Mouse (Mus musculus) yolk sac, embryonic 10.5 days (tissue): ENCODE measurements around the gene Abhd11.
A peak's percentile ranks its signal among the peaks of the same experiment; 100 is the strongest.
"Not testable (repeated sequence)": the region's sequence is repeated elsewhere in the genome, so short reads cannot be mapped to it uniquely, and the experiment has no call there.

Experiments
- DNase-seq: peaks from one replicate; pipeline ENCODE4 v3.0.0-alpha.2; 2017; ENCODE audit warnings: low spot score

Gene Abhd11

DNA sequence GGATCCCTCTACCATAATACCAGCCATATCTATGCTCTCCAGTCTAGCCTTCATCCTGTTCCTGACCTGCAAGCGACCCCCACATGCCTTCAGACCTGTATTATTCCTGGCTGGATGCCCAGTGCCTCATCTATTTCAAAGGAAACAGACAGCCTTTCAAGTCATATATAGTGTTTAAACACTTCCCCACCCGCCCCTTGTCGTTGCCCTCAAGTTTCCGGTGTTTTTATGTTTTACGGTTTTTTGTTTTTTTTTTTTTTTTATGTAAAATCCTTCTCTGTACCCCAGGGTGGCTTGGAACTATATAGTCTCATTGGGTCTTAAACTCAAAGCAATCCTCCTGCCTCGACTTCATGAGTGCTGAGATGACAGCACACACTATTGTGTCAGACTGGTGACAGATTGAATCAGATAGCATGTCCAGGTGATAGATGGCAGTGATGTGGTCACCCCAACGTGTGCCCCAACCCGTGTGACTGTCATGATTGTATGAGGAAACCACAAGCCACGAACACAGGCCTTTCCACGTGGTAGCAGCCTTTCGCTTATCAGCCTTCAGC is 15.8 kb downstream of the Abhd11 start:
- DNase-seq = no peak

DNA sequence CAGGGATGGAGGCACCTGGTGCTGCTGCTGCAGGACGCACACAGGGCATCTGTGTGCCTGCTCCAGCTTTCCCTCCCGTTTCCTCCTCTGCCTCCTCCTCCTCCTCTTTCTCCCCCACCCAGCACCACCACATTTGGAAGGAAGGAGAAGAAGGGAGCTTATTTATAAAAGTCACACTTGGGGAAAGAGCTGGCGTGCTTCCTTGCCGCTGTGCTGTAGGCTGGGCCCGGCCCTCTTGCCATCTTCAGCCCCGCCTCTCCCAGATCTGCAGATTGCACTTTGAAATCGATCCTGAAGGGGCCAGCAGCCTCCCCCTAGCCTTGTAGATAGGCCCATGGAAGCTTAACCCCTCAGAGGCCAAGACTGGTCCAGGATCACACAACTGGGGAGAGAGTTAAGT is 16.9 kb downstream of the Abhd11 start:
- no peak for DNase-seq

DNA sequence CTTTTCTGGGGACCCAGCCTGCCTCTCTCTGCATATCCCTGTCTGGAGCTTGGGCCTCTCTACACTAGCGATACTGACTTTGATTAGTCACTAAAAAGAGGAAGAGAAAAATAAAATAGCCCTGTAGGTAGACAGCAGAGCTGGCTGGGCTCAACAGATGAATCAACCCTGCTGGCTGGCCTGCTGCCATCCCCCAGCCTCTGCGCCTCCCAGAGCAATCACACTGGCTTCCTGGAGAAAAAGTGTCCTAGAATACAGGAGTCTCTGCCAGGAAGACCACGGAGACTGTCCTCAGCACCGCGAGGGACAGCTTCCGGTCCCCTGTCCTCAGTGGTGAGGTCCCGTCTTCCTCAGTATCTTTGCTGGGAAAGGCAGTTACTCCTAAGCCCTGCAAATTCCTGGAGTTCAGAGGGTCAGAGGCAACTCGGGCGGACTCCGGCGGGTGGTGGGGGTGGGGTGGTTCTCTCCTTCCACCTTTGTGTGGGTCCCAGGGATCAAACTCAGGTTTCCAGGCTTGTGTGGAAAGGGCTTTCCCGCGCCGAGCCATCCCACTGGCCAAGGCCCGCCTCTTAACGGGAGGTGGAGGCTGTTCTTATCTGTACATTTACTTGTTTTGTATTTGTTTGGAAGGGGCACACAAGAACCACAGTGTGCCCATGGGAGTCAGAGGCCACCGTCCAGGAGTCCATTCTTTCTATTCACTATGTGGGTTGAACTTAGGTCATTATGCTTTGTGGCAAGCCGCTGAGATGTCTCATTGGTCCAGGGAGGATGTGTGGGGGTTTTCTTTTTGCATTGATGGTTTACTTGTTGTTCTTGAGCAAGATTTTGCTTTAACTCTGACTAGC is 20.3 kb downstream of the Abhd11 start:
- DNase-seq = peak; percentile 86

DNA sequence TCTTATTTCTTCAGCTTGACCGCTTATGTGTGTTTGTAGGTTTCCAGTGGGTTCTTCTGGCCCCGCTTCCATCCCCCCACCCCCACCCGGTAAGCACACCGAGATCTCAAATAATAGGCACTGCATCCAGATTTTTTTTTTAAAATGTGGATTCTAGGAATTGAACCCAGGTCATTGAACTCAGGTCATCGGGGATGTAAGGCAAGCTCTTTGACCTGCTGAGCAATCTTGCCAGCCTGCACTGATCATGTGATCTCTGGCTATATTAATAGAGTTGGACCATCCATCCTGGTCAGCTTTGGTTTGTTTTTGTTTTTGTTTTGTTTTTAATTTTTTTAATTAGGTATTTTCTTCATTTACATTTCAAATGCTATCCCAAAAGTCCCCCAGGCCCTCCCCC is 23.6 kb downstream of the Abhd11 start:
- peak; percentile 33 for DNase-seq

DNA sequence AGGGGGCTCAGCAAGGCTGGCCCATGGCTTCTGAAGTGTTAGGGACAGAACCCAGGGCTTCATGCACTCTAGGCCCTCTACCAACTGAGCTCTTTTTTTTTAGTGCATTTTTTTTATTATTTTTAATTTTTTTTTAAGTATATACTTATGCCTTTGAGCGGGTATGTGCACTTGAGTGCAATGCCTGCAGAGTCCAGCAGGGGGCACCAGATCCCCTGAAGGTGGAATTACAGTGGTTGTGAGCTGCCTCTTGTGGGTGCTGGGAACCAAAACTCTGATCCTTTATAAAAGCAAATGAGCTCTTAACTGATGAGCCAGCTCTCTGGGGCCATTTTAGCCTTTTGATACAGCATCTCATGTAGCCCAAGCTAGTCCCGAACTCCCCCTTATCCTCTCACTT is 25.6 kb downstream of the Abhd11 start:
- no peak for DNase-seq

DNA sequence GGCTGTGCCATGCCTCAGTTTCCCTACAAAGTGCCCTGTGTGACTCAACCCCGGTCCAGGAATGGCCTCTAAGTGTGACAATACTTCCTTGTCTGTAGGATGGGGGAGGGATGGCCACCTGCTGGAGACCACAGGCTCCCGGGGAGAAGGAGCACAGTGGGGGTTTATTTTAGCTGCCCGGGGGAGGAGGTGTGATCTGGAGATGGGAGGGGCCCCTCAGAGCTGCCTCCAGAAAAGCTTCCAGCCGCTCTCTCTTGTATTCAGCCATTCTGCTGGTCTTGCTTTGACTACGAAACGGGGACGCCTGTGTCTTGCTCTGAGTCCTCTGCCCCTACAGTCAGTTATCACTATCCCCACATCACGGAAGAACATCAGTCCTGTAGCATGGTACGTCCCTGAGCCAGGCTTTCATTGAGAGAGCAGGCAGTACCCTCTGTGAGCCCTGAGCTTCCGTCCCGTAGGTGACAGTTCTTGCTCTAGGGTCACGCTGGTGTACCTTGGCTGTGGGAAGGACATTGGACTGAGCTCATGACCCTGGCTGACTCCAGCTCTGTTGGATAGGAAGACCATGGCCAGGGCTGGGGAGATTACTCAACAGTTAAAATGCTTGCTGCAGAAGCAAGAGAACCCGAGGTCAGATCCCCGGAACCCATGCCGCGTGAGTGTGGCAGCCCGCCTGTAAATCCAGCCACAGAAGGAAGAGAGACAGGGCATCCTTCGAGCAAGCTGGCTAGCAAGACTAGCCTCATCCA is 26.8 kb downstream of the Abhd11 start:
- DNase-seq = peak; percentile 81

DNA sequence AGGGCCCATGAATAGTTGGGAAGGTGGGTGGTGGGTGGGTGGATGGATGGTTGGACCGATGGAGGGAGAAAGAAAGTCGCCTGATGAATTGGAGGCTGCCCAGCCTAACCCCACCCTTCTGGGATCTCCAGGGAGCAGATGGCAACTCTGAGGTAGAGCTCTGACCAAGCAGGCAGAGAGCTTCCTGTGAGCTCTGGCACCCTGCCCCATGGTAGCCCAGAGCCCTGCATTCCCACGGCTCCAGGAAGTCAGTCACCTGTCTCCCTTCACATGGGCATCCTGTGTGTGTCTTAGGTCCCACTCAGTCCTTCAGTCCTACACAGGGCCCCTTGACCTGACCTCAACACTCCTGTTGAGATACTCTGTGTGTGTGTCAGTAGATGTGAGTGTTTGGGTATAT is 29.0 kb downstream of the Abhd11 start:
- DNase-seq = no peak

DNA sequence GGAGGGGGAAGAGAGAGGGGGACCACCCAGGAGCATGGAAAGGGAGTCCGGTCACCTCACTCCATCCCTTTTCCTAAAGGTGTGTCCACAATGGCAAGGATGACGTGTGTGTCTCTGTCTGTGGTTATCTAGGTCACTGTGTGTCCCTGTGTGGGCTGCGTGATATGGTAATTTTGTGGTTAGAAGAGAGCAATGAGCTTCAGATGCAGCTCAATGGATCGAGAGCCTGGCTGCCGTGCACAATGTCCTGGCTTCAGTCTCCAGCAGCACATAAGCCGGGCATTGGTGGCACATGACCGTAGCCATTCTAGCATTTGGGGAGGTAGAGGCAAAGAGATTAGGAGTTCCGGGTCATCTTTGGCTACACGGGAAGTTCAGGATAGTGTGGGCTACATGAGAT is 30.6 kb downstream of the Abhd11 start:
- no peak for DNase-seq

DNA sequence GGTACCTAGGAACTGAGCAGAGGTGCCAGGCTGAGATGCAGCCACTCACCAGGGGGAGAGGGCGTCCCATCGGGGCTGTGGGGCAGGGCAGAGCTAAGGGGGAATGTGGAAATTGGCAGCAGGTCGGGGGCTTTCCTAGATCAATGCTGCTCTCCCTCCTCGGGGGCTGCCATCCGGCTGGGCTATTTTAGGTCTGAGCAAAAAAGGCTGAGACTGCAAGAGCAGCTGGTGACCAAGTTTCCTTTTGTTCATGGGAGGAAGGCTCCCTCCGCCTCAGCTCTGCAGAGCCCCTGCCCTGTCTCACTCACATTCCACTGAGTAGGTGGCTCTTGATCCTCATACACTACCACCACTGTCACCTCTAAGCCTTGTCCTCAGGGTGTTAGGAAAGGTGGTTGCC is 31.1 kb downstream of the Abhd11 start:
- no peak for DNase-seq

DNA sequence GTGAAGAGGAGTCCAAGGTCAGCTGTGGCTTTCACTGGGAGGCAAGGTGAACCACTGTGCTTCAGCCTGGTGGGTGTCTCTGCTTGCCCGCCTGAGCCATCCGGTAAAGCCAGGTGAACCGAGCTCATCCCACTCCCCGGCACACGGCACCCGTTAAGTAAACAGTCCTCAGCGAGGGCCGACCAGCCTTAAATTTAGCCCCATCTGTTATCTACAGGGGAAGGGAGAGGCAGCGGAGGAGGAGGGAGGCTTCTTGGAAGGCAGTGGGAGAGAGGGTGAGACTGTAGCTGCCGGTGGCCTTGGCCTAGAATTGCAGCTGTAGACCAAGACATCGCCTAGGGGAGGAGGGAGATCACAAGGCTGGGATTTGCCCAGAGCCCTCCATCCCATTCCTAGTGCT is 31.8 kb downstream of the Abhd11 start:
- no peak for DNase-seq

DNA sequence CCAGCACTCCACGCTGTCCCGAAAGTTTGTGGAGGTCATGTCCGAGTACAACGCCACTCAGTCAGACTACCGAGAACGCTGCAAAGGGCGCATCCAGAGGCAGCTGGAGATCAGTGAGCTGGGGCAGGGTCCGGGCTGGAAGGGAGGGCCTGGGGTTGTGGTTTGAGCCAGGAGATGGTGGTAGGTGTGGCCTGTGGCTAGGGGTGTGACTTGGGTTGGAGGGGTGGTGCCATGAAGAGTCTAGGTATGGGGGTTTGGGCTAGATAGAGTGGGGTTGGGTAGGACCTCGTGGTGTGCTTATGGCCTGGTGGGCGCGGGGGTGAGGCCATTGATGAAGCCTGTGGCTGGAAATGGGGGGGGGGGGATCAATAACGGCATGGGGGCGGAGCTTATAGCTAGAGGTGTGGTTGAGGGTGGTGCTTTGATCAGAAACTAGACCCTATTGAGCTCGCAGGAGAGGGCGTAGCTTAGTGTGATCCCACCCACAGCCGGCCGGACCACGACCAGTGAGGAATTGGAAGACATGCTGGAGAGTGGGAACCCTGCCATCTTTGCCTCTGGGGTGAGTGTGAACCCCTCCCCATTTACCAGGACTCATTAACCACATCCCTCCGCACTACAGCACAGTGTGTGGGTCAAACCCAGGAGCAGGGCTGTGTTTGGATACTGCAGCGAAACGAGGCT is 33.3 kb downstream of the Abhd11 start:
- no peak for DNase-seq

DNA sequence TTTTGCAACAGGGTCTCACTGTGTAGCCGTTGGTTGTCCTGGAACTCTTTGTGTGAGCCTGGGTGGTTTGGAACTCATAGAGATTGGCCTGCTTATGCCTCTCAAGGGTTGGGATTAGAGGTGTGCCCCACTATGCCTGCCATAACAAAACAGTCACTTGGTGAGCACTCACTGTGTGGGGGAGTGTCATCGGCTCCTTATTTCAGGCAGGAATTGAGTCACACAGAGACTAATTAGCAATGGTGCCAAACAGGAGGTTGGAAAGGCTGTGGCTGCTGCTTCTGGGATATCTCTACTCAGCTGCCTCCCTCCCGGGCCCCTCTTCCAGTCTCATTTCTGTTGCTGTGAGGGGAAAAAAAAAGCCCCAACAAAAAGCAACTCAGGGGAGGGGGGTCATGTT is 35.6 kb downstream of the Abhd11 start:
- DNase-seq = no peak

DNA sequence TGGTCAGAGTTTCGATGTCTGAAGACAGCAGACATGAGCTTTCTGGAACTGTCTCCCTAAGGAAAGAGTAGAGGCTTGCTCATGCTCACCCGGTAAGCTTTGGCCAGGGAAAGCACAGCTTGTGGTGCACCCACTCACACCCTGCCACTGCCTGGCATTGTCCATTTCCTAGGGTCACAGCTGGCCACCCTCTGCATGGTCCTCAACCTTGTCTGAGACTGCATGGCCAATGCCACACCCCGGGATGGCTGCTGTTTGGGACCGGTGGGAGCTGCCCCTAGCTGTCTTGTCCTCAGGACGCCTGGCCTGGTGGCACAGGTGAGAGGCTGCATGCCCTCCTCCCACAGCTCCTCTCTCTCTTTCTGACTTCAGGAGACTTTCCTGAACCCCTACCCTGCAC is 39.6 kb downstream of the Abhd11 start:
- no peak for DNase-seq

DNA sequence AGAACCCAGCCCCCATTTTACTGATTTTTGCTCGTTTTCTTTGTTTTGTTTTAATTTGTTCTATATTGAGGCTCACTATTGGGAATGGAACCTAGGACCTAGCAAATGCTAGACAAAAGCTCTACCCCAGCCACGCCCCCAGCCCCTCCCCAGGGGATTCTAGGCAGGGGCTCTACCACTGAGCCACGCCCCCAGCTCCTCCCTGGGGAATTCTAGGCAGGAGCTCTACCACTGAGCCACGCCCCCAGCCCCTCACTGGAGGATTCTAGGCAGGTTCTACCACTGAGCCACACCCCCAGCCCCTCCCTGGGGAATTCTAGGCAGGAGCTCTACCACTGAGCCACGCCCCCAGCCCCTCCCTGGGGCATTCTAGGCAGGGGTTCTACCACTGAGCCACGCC is 40.3 kb downstream of the Abhd11 start:
- not testable (repeated sequence) for DNase-seq

DNA sequence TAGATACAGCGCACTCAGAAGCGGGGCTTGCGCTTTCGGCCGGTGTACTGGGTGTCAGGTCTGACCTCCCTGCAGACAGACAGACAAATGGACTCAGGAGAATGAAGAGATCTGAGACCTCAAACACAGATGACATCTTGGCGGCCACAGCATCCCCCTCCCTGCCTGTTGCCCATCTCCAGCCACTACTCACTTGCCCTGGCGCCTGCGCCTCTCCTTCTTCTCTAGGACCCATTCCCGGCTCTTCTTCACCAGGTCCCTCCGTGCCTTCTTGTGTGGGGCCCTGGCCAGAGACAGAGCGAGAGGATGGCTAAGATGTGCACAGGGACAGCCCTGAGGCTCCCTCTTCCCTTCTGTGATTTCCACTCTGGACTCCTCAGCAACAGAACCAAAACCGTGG is 44.4 kb downstream of the Abhd11 start:
- no peak for DNase-seq
